Mouse (Mus musculus): ENCODE data around the gene Abracl. TPM values are rescaled to one million over a fixed set of nuclear protein-coding genes. Genes with fewer than 3 reads are reported as not detected.

The Abracl gene
- polyA plus RNA-seq, 1 experiment = 61.8 TPM

DNA sequence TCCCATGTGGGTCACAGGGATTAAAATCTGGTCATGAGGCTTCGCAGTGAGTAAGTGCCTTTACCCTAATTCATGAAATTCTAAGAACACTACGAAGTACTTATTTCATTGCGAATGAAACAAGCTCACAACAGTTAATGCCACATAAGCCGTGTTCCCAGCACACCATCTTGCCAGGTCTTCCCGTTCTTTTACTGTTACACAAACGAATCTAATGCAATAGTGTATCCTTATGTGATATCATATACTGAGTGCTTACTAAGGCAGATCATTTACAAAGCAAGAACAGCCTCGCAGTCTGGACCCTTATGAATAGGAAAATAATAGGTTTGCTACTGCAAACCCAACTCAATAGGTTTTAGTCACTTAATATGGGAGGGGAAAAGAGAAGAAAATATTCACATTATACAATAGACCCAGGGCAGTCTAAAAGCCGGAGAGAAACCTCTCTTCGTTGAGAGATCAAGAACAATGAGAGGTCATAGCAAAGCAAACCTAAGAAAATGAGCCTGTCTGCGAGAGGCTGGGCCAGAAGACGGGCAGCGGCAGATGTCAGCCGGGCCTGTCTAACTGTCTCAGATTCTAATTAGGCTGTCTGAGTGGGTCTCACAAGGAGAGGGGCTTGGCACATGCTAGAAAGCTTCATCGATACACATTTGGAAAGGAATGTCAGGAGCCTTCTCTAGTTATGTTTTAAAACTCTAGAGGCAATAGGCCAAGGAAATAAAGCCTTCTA lies 1.3 kb downstream of the Abracl start:
- TF ChIP-seq CTCF (IDR thresholded peaks at IDR 0.05; ENCODE audit: borderline replicate concordance, extremely low read depth, insufficient read depth, insufficient read length) (no peak), POLR2A (IDR thresholded peaks at IDR 0.05; ENCODE audit: borderline replicate concordance, extremely low read depth, insufficient read depth, insufficient read length, poor library complexity, severe bottlenecking) (no peak)

GRCm38 (mm10) chr10:18020846-18021245 lies 2.2 kb downstream of the Abracl start:
- TF ChIP-seq POLR2A (IDR thresholded peaks at IDR 0.05; ENCODE audit: borderline replicate concordance, extremely low read depth, insufficient read depth, insufficient read length, poor library complexity, severe bottlenecking) (no peak), CTCF (IDR thresholded peaks at IDR 0.05; ENCODE audit: borderline replicate concordance, extremely low read depth, insufficient read depth, insufficient read length) (no peak)
- peak; percentile 70 for DNase-seq (ENCODE audit: low read depth)

More for the DNA sequence above, 1.3 kb downstream of the Abracl start:
- peak; percentile 87 for DNase-seq (ENCODE audit: low read depth)

- TF ChIP-seq POLR2A (IDR thresholded peaks at IDR 0.05; ENCODE audit: borderline replicate concordance, extremely low read depth, insufficient read depth, insufficient read length, poor library complexity, severe bottlenecking) (0 out of 2 replicates have a peak, but pooled peaks have one; percentile 7), CTCF (IDR thresholded peaks at IDR 0.05; ENCODE audit: borderline replicate concordance, extremely low read depth, insufficient read depth, insufficient read length) (no peak)
- DNase-seq (ENCODE audit: low read depth) = peak; percentile 86
Measured at GRCm38 (mm10) chr10:18020443-18020842, 2.6 kb downstream of the Abracl start.

DNA sequence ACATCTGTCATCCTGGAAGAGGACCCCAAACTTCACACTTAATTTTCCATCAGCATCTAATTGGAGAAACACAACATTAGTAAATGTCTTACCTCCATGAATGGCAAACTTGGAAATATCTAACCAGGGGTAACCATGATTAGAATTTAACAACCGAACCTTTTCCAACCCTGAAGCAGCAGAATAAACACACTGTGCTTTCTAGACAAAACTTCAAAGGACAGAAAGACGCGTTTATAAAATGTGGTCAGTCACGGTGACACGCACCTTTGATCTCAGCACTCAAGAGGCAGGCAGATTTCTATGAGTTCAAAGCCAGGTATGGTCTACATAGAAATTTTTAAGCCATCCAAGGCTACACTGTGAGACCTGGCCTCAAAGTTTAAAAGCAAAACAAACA lies 11.3 kb downstream of the Abracl start:
- TF ChIP-seq POLR2A (IDR thresholded peaks at IDR 0.05; ENCODE audit: borderline replicate concordance, extremely low read depth, insufficient read depth, insufficient read length, poor library complexity, severe bottlenecking) (no peak), CTCF (IDR thresholded peaks at IDR 0.05; ENCODE audit: borderline replicate concordance, extremely low read depth, insufficient read depth, insufficient read length) (no peak)
- DNase-seq (ENCODE audit: low read depth) = no peak

DNA sequence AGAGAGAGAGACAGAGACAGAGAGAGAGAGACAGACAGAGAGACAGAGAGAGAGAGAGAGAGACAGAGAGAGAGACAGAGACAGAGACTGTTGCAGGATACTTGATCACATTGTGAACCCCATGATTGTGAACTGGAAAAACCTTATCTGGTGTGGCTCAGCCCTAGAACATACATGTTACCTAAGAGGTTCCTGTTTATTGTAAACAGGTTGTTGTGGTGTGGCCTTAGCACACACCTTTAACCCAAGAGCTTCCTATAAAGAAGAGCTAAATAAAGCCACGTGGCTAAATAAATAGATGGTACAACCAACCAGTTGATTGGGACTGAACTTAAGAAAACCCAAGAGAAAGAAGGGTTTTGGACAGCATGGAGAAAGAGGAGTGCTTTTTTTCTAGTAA lies 13.3 kb downstream of the Abracl start:
- no peak for DNase-seq (ENCODE audit: low read depth)
- TF ChIP-seq POLR2A (IDR thresholded peaks at IDR 0.05; ENCODE audit: borderline replicate concordance, extremely low read depth, insufficient read depth, insufficient read length, poor library complexity, severe bottlenecking) (no peak), CTCF (IDR thresholded peaks at IDR 0.05; ENCODE audit: borderline replicate concordance, extremely low read depth, insufficient read depth, insufficient read length) (no peak)

DNA sequence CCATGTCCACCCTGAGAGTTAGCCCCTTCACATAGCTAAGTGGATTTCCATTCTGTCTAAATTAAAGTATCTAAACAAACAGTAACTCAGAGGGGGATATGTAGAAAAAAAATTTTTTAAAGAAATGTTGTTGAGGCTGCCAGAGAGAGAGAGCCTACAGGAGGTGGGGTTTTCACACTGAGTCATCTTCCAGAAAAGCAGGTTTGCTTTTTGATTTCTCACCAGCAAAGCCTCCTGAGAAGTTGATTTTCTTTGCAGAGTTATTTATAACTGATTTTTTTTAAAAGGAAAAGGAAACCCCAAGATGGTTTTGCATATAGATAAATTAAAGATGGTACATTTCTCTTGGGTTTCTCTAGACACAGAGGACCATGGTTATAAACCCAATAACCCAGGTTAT lies 15.0 kb downstream of the Abracl start:
- TF ChIP-seq POLR2A (IDR thresholded peaks at IDR 0.05; ENCODE audit: borderline replicate concordance, extremely low read depth, insufficient read depth, insufficient read length, poor library complexity, severe bottlenecking) (no peak), CTCF (IDR thresholded peaks at IDR 0.05; ENCODE audit: borderline replicate concordance, extremely low read depth, insufficient read depth, insufficient read length) (no peak)
- DNase-seq (ENCODE audit: low read depth) = no peak

GRCm38 (mm10) chr10:18007243-18007642 lies 15.8 kb downstream of the Abracl start:
- no peak for TF ChIP-seq CTCF (IDR thresholded peaks at IDR 0.05; ENCODE audit: borderline replicate concordance, extremely low read depth, insufficient read depth, insufficient read length)
- no peak for TF ChIP-seq POLR2A (IDR thresholded peaks at IDR 0.05; ENCODE audit: borderline replicate concordance, extremely low read depth, insufficient read depth, insufficient read length, poor library complexity, severe bottlenecking)
- no peak for DNase-seq (ENCODE audit: low read depth)

DNA sequence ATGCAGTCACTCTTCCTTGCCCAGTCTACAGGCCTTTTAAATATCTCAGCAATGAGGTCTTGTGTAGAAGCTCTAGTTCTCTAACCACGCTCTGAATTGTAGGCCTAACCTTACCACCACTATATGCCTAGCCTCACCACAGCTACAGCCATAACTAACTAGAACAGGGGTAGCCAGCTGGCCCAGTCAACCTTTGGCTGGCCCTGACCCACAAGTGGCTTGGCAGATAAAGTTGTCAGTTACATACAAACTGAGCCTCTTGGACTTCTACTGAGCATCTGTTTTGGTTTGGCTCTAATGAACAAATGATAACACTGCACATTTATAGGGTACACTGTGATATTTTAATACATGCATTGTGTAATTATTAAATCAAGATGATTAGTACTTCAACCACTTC lies 16.3 kb downstream of the Abracl start:
- TF ChIP-seq POLR2A (IDR thresholded peaks at IDR 0.05; ENCODE audit: borderline replicate concordance, extremely low read depth, insufficient read depth, insufficient read length, poor library complexity, severe bottlenecking) = no peak
- TF ChIP-seq CTCF (IDR thresholded peaks at IDR 0.05; ENCODE audit: borderline replicate concordance, extremely low read depth, insufficient read depth, insufficient read length) = no peak

GRCm38 (mm10) chr10:18005136-18005955 lies 17.7 kb downstream of the Abracl start:
- no peak for DNase-seq (ENCODE audit: low read depth)
- TF ChIP-seq POLR2A (IDR thresholded peaks at IDR 0.05; ENCODE audit: borderline replicate concordance, extremely low read depth, insufficient read depth, insufficient read length, poor library complexity, severe bottlenecking) (no peak), CTCF (IDR thresholded peaks at IDR 0.05; ENCODE audit: borderline replicate concordance, extremely low read depth, insufficient read depth, insufficient read length) (no peak)

More for the DNA sequence above, 16.3 kb downstream of the Abracl start:
- no peak for DNase-seq (ENCODE audit: low read depth)

DNA sequence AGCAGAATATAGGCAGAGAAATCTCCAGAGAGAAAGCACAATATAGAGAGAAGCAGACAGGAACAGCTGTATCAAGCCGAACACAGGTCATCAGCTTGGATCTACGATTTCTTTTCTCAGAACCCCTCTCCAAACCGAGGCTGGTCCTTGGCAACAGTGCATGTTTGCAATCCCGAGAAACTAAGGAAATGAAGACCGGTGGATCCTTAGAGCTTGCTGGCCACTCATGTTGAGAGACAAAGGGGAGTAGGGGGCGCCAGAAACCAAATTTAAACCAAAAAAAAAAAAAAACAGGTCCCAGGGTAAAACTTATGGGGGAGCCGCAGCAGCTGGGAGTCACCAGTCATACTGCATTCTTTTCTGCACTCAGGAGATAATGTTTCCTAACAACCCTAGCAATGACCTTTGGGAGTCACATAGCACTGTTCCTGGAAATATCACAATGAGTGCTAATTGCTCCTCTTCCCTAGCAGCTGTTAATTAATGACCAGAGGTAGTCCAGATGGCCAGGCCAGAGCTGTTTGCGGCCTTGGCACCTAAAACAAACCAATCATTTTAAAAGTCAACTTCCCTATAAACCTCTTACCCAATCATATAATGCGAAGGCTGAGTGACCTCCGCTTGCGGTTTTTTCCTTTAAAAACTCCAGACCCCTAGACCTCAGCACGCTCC lies 19.0 kb downstream of the Abracl start:
- no peak for DNase-seq (ENCODE audit: low read depth)
- TF ChIP-seq CTCF (IDR thresholded peaks at IDR 0.05; ENCODE audit: borderline replicate concordance, extremely low read depth, insufficient read depth, insufficient read length) (no peak), POLR2A (IDR thresholded peaks at IDR 0.05; ENCODE audit: borderline replicate concordance, extremely low read depth, insufficient read depth, insufficient read length, poor library complexity, severe bottlenecking) (no peak)

DNA sequence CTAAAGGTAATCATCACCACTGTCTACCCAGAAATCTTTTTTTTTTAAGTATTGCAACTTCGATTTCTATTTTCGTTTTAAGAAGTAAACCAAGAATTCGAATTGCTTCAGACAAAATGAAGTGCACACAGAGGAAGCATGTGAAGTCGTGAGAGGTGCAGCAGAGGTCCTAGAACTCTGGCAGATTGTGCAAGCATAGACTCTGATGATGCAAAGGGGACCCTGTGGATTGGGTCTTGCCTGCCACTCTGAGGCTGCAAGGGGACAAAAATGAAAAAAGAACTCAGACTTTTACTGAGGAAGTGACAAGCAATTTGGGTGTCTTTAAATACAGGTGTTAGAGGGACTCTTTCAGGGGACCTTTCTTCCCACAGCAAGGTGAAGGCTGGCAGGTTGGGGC lies 32.5 kb downstream of the Abracl start:
- no peak for DNase-seq (ENCODE audit: low read depth)
- no peak for TF ChIP-seq POLR2A (IDR thresholded peaks at IDR 0.05; ENCODE audit: borderline replicate concordance, extremely low read depth, insufficient read depth, insufficient read length, poor library complexity, severe bottlenecking)
- TF ChIP-seq CTCF (IDR thresholded peaks at IDR 0.05; ENCODE audit: borderline replicate concordance, extremely low read depth, insufficient read depth, insufficient read length) = no peak
